Mouse (Mus musculus): ENCODE data around the gene Rpl36.
"Not testable (repeated sequence)": the region's sequence is repeated elsewhere in the genome, so short reads cannot be mapped to it uniquely, and the experiment has no call there.

Gene Rpl36

GRCm38 (mm10) chr17:56608699-56609098 lies 4.5 kb upstream of the Rpl36 start:
- no peak for DNase-seq (ENCODE audit: low read depth, low spot score)

DNA sequence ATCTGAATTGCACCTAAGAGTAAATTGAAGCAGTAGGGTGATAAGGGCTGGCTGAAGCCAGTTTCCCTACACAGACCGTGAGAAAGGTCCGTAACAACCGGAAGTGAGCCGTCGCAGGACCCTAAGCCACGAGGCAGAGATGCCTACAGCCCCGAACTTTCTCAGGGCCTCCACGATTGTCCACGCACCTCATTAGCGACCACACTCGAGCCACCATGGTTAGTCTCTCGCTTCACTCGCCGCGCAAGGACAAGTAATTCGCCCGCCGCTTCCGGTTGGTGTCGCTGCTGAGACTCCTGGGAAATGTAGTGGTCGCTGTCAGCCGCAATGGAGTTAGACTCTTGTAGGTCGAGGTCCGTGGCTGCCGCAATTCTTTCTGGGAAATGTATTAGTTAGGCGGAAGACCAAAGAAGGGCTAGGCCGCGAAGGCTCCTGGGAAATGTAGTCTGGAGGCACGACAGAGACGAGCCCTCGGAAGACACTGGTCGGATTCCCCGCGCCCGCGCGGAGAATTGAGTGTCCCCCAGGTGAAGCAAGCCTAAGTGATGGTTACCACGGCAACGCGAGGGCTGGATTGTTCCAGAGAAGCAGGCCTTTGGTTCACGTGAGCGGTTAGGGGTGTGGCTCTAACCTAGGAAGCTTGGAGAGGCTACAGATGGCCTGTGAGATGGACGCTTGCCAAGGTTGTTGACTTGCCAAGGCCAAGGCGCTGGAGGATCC lies 3.6 kb upstream of the Rpl36 start, which contains the start of gene 2410015M20Rik:
Gene 2410015M20Rik, minus strand, starts transcription at position 320 of the 720 bp plus-strand sequence.
- peak; percentile 92 for DNase-seq (ENCODE audit: low read depth, low spot score)

DNA sequence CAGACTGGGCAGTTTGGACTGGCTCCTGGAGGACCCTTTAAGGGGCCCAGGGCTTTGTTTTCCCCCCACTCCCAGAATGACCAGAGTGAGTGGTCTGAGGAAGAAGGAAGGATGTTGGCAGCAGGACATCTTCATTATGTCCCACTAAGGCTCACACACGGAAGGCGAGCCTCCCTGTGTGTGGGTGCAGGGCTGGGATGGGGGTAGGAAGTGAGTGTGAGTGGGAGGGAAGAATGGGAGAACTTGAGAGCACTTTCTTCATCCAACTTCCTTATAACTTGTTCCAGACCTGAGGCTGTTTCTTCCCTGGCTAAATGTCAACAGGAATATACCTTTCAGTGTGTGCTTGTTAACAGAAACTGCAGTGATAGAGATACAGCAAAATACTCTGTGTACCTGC lies 1.9 kb upstream of the Rpl36 start:
- no peak for DNase-seq (ENCODE audit: low read depth, low spot score)

- peak; percentile 85 for DNase-seq (ENCODE audit: low read depth, low spot score)
These were observed 1.2 kb upstream of the Rpl36 start for GRCm38 (mm10) chr17:56611861-56612564.

GRCm38 (mm10) chr17:56612565-56612939 lies 664 bp upstream of the Rpl36 start:
- not testable (repeated sequence) for DNase-seq (ENCODE audit: low read depth, low spot score)

GRCm38 (mm10) chr17:56613893-56614292 lies 677 bp downstream of the Rpl36 start:
- not testable (repeated sequence) for DNase-seq (ENCODE audit: low read depth, low spot score)

- DNase-seq (ENCODE audit: low read depth, low spot score) = no peak
These were observed 1.3 kb downstream of the Rpl36 start for GRCm38 (mm10) chr17:56614391-56615135.

DNA sequence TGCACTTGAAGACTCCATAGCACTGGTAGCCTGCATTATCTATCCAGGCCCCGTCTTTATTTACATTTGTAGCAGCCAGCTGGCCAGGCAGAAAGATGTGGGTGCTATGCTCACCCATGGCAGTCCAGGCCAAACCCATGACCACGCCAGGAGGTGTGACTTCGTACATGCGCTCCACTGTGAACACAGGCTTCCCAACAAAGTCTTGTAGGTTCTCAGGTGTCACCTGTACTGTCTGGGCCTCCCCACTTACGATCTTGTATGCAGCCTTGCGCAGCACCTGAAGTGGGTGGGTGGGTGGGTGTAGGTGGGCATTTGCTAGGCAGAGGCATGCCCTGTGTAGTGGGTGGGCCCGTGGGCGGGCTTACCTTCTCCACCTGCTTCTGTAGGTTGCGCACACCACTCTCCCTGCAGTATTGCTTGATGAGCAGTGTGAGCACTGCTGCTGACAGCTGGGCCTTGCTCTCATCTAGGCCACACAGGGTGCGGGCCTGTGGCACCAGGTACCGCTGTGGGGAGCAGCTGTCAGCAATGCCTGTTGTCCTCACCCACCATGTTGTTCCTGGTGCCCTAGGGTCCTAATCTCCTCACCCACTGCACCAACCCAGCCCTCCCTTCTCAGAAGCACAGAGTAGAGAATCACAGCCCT lies 2.0 kb downstream of the Rpl36 start:
- DNase-seq (ENCODE audit: low read depth, low spot score) = no peak

DNA sequence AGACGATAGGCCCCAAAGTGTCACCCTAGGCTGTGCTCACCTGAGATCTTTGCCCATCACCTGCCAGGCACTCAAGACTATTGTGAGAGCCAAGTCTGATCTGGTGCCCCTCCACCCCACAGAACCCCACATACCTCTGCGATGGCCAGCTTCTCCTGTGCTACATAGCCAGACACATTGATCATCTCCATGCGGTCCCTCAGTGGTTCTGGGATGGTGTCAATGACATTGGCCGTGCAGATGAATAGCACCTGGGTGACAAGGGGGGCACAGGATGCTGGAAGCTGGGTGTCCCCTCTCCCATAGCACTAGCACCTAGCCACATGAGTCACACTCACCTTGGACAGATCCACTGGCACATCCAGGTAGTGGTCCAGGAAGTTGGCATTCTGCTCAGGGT lies 2.6 kb downstream of the Rpl36 start:
- no peak for DNase-seq (ENCODE audit: low read depth, low spot score)

DNA sequence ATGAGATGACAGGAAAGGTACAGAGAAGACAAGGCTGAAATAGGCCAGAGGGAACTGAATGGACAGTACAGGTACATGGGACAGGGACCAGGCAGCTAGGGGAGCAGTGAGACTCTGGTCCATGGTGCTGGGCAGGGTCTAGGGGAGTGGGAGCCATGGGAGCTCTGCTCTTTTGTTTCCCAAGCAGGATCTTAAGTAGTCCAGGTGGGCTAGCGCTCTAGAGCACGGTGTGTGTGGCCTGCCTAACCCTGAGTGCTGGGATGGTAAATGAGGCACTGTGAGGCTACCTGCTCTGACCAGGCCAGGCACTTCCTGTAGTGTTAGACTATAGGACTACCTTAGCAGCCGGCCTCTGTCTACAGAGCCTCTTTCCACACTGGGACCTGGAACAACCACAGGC lies 3.5 kb downstream of the Rpl36 start:
- DNase-seq (ENCODE audit: low read depth, low spot score) = no peak

GRCm38 (mm10) chr17:56617628-56618027 lies 4.4 kb downstream of the Rpl36 start:
- no peak for DNase-seq (ENCODE audit: low read depth, low spot score)

GRCm38 (mm10) chr17:56625495-56625894 lies 12.3 kb downstream of the Rpl36 start:
- no peak for DNase-seq (ENCODE audit: low read depth, low spot score)

DNA sequence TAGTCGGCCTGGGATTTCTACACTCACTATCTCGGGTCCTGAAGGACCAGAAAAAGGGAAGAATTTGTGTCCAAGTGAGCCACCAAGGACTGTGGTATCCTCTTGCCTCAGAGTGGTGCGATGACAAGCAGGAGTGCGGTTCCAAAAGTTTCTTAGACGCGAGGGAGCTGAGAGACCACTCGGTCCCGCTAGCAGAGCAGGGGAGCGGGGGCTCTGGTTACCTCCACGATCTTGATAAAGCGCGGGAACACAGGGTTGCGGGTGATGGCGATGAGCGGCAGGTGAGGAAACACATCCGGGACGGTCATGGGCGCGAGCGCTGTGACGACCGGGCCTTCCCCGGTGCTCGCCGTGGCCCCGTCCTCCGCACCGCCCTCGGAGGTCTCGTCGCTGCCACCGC lies 13.0 kb downstream of the Rpl36 start:
- DNase-seq (ENCODE audit: low read depth, low spot score) = no peak

DNA sequence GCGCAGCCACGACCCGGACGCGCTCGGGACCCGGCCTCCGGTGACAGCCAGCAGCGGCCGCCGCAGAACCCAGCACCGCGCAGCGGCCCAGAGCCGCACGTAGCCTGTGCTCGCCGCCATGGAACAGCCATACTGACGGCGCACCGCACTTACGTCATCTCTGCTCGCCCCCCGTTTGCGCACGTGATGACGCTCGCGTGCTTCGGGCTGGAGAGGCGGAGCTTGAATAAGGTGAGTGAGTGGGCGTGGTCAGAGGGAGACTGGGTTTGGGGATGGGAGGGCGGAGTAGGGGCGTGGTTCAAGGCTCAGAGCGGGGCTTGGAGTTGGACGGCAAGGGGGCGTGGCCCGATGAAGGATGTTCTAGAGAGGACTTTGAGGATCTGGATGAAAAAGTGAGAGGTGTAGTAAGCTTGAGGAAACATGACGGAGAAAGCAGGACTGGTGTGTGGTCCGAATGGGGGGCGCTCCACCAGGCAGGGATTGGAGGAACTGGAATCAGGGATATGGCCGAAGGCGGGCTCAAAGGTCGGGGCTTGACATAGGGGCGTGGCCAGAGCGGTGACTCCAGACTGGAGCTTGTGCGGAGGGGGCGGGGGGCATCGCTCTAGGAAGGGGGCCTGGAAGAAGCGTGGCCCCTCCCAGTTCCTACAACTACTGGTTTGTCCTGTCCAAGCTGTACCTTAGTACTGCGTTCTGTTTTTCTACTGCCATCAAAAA lies 13.7 kb downstream of the Rpl36 start, which contains the start of gene Lonp1:
Gene Lonp1, minus strand, starts transcription at position 134 of the 717 bp plus-strand sequence.
- peak; percentile 99 for DNase-seq (ENCODE audit: low read depth, low spot score)

GRCm38 (mm10) chr17:56627530-56628277 lies 14.5 kb downstream of the Rpl36 start, which contains the start of gene Catsperd:
Gene Catsperd, plus strand, starts transcription at chr17:56628143.
- no peak for DNase-seq (ENCODE audit: low read depth, low spot score)

GRCm38 (mm10) chr17:56629800-56630781 lies 16.9 kb downstream of the Rpl36 start:
- not testable (repeated sequence) for DNase-seq (ENCODE audit: low read depth, low spot score)

- DNase-seq (ENCODE audit: low read depth, low spot score) = no peak
These were observed 18.6 kb downstream of the Rpl36 start for GRCm38 (mm10) chr17:56631807-56632206.

DNA sequence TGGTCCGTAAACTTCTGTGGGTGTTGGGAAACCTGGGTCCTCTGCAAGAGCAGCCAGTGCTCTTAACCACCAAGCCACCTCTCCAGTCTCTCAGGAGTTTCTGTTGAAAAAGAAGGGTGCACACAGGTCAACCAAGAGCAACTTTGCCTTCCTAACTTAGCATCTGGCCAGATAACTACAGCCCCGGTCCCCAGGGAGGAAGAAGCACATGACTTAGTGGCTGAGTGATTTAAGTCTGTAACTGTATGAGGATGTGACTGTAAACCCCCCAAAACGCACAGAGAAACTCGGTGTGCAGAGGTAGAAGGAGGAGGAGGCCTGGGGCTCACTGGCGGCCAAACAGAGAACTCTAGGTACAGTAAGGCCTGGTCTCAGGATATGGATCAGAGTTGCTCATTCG lies 20.8 kb downstream of the Rpl36 start:
- no peak for DNase-seq (ENCODE audit: low read depth, low spot score)

GRCm38 (mm10) chr17:56643237-56643636 lies 30.0 kb downstream of the Rpl36 start:
- DNase-seq (ENCODE audit: low read depth, low spot score) = no peak

Measured in WW6 (cell line).